Comparison of ENCODE assay signal across 19 mouse cellular contexts in genomic region chr8:61362301-61362913, GRCm38 (mm10).
DNase-seq lines count a peak whose midpoint lies in the region; ATAC-seq lines count a peak whose summit lies in the region.
"Had no signal": no experiment of that assay in that cellular context is flagged by ENCODE, and none has a peak within 500 bp of the region (broad histone marks: within the 10 kb centered on the region; RNA-seq: fewer than 3 reads in every experiment).

No protein-coding gene starts in this region.

- 81% methylated on average over 9 of the region's 9 CpGs for WGBS in forebrain, embryonic 13.5 days
- 82% methylated on average over 9 of the region's 9 CpGs for WGBS in forebrain, embryonic 14.5 days
- 77% methylated on average over 9 of the region's 9 CpGs for WGBS in neural tube, embryonic 14.5 days
- 71% methylated on average over 9 of the region's 9 CpGs for WGBS in neural tube, embryonic 15.5 days

- H3K36me3 ChIP-seq in forebrain, embryonic 13.5 days (ENCODE audit: poor library complexity, severe bottlenecking): peaks cover 57% of the 10 kb centered on the region
- peaks cover 31% of the 10 kb centered on the region for H3K36me3 ChIP-seq in forebrain, embryonic 14.5 days (ENCODE audit: control insufficient read depth, insufficient read depth, low read length)
- H3K36me3 ChIP-seq in neural tube, embryonic 14.5 days (ENCODE audit: control insufficient read depth, insufficient read depth, low read length): no peaks in the 10 kb centered on the region
- peaks cover 3% of the 10 kb centered on the region for H3K36me3 ChIP-seq in neural tube, embryonic 15.5 days
- H3K36me3 ChIP-seq: liver, embryonic 15.5 days had no signal

- H3K27ac ChIP-seq in forebrain, embryonic 13.5 days: no peak overlapping the region
- no peak overlapping the region for H3K27ac ChIP-seq in forebrain, embryonic 14.5 days (ENCODE audit: low read depth, low read length)
- H3K27ac ChIP-seq in neural tube, embryonic 14.5 days (ENCODE audit: low read depth, low read length): no peak overlapping the region
- H3K27ac ChIP-seq in neural tube, embryonic 15.5 days (replicated peaks): no peak overlapping the region
- H3K27ac ChIP-seq: embryonic facial prominence, embryonic 13.5 days; limb, embryonic 13.5 days; liver, embryonic 15.5 days had no signal

- no peak overlapping the region for H3K9ac ChIP-seq in forebrain, embryonic 13.5 days
- H3K9ac ChIP-seq in forebrain, embryonic 14.5 days (ENCODE audit: low read length): no peak overlapping the region
- no peak overlapping the region for H3K9ac ChIP-seq in neural tube, embryonic 14.5 days (replicated peaks; ENCODE audit: low read depth, low read length)
- H3K9ac ChIP-seq in neural tube, embryonic 15.5 days (replicated peaks): no peak overlapping the region
- H3K9ac ChIP-seq: embryonic facial prominence, embryonic 13.5 days; heart, embryonic 12.5 days; limb, embryonic 13.5 days; liver, embryonic 15.5 days had no signal

- no peaks in the 10 kb centered on the region for H3K4me1 ChIP-seq in forebrain, embryonic 13.5 days
- no peaks in the 10 kb centered on the region; the same call in 1 of the 2 replicates for H3K4me1 ChIP-seq in forebrain, embryonic 14.5 days (ENCODE audit: control insufficient read depth, insufficient read depth, low read length)
- peaks cover 11% of the 10 kb centered on the region for H3K4me1 ChIP-seq in neural tube, embryonic 14.5 days (ENCODE audit: control insufficient read depth, insufficient read depth, low read length)
- peaks cover 18% of the 10 kb centered on the region for H3K4me1 ChIP-seq in neural tube, embryonic 15.5 days
- H3K4me1 ChIP-seq: liver, embryonic 15.5 days; megakaryocyte, embryonic 14.5 days had no signal

- H3K4me3 ChIP-seq in forebrain, embryonic 13.5 days: no peak overlapping the region
- no peak overlapping the region for H3K4me3 ChIP-seq in forebrain, embryonic 14.5 days (ENCODE audit: low read depth, low read length)
- H3K4me3 ChIP-seq in neural tube, embryonic 14.5 days (ENCODE audit: low read depth, low read length): no peak overlapping the region
- H3K4me3 ChIP-seq in neural tube, embryonic 15.5 days (replicated peaks): no peak overlapping the region
- H3K4me3 ChIP-seq: embryonic facial prominence, embryonic 13.5 days; heart, embryonic 12.5 days; limb, embryonic 13.5 days; liver, embryonic 15.5 days; megakaryocyte, embryonic 14.5 days had no signal

- no peak overlapping the region for H3K4me2 ChIP-seq in forebrain, embryonic 13.5 days
- no peak overlapping the region for H3K4me2 ChIP-seq in forebrain, embryonic 14.5 days (ENCODE audit: low read length)
- H3K4me2 ChIP-seq in neural tube, embryonic 14.5 days (ENCODE audit: low read depth, low read length): no peak overlapping the region
- no peak overlapping the region for H3K4me2 ChIP-seq in neural tube, embryonic 15.5 days
- H3K4me2 ChIP-seq: embryonic facial prominence, embryonic 13.5 days; heart, embryonic 12.5 days; limb, embryonic 13.5 days; liver, embryonic 15.5 days had no signal

- 0 out of 2 replicates have a peak, but pooled peaks have one; percentile 19 for ATAC-seq in forebrain, embryonic 13.5 days
- no peak for ATAC-seq in forebrain, embryonic 14.5 days
- ATAC-seq in neural tube, embryonic 14.5 days (ENCODE audit: low read depth): peak; percentile 41; the same call in 1 of the 2 replicates
- no peak for ATAC-seq in neural tube, embryonic 15.5 days (ENCODE audit: low FRiP score)
- ATAC-seq: CD4-positive, CD25-positive, alpha-beta regulatory T cell, adult 4 months had no signal

- no peaks in the 10 kb centered on the region for H3K27me3 ChIP-seq in forebrain, embryonic 13.5 days
- H3K27me3 ChIP-seq in forebrain, embryonic 14.5 days (replicated peaks; ENCODE audit: control insufficient read depth, insufficient read depth, low read length): no peaks in the 10 kb centered on the region
- no peaks in the 10 kb centered on the region for H3K27me3 ChIP-seq in neural tube, embryonic 14.5 days (ENCODE audit: control insufficient read depth, insufficient read depth, low read length)
- H3K27me3 ChIP-seq in neural tube, embryonic 15.5 days (replicated peaks): no peaks in the 10 kb centered on the region
- H3K27me3 ChIP-seq: embryonic facial prominence, embryonic 13.5 days; heart, embryonic 12.5 days; limb, embryonic 13.5 days; liver, embryonic 15.5 days had no signal

- DNase-seq in forebrain, embryonic 14.5 days (ENCODE audit: low spot score): no peak
- DNase-seq in layer of hippocampus, adult 9-11 months: peak; percentile 56
- DNase-seq in layer of hippocampus, adult 11-12 months (ENCODE audit: low spot score): no peak
- DNase-seq in left cerebral cortex, adult 9 months (ENCODE audit: low spot score in 2 of 2): no peak
- DNase-seq in urinary bladder, postnatal 25 days (ENCODE audit: low spot score): no peak
- DNase-seq: cerebellum, adult 9-11 months; heart, postnatal 36 days; kidney, adult 18-20 months; kidney, postnatal 10 days had no signal

- no peaks in the 10 kb centered on the region for H3K9me3 ChIP-seq in forebrain, embryonic 13.5 days (replicated peaks)
- no peaks in the 10 kb centered on the region for H3K9me3 ChIP-seq in forebrain, embryonic 14.5 days (replicated peaks; ENCODE audit: control insufficient read depth, low read length)
- H3K9me3 ChIP-seq in neural tube, embryonic 14.5 days (ENCODE audit: control insufficient read depth, low read length): no peaks in the 10 kb centered on the region
- no peaks in the 10 kb centered on the region for H3K9me3 ChIP-seq in neural tube, embryonic 15.5 days (replicated peaks)
- H3K9me3 ChIP-seq: embryonic facial prominence, embryonic 13.5 days; G1E; heart, embryonic 12.5 days; limb, embryonic 13.5 days; liver, embryonic 15.5 days; megakaryocyte, embryonic 14.5 days had no signal

Comparison
In these comparisons a context has a peak if more than half of its experiments do, and no peak if none do; other contexts are left out.
1. ATAC-seq: peak in forebrain, embryonic 13.5 days (single experiment) and neural tube, embryonic 14.5 days (single experiment); none in forebrain, embryonic 14.5 days (single experiment) and neural tube, embryonic 15.5 days (single experiment).